Mouse (Mus musculus): Measurements from ENCODE around the gene Pkd2l1. TPM values are rescaled to one million over a fixed set of nuclear protein-coding genes. Genes with fewer than 3 reads are reported as not detected.

Pkd2l1 gene
- polyA plus RNA-seq, 1 experiment from 2014 or later = not detected

DNA sequence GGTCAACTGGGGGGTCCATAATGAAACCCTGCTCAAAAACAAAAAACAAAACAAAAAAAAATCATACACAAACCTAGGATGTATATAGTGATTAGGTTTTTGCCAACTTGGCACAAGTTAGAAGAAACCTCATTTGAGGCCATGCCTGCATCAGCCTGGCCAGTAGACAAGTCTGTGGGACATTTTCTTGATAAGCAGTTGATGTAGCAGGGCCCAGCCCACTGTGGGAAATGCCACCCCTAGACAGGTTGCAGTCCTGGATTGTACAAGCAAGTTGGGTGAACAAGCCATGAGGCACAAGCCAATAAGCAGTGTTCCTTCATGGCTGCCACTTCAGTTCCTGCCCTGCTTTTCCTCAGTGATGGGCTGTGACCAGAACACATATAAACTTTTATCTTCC, 91.4 kb downstream of the Pkd2l1 start:
- H3K4me1 ChIP-seq (replicated peaks; ENCODE audit: control insufficient read depth, insufficient read depth) = no peaks in the 10 kb centered on the region
- H3K4me3 ChIP-seq (ENCODE audit: low read depth, low read length) = no peak overlapping the region
- DNase-seq (ENCODE audit: low spot score) (no peak), ATAC-seq (ENCODE audit: low FRiP score, low TSS enrichment) (no peak)
- H3K27ac ChIP-seq (replicated peaks) = no peak overlapping the region
- no peak overlapping the region for H3K4me2 ChIP-seq (replicated peaks; ENCODE audit: low read depth)
- H3K9me3 ChIP-seq (ENCODE audit: control insufficient read depth, low read length) = no peaks in the 10 kb centered on the region
- H3K36me3 ChIP-seq (ENCODE audit: control insufficient read depth, insufficient read depth, low read length) = peaks cover 13% of the 10 kb centered on the region
- H3K27me3 ChIP-seq (ENCODE audit: control insufficient read depth, insufficient read depth, low read length) = no peaks in the 10 kb centered on the region
- no peak overlapping the region for H3K9ac ChIP-seq (ENCODE audit: low read length)
- TF ChIP-seq CTCF (IDR thresholded peaks at IDR 0.05; ENCODE audit: low read depth) (no peak), EP300 (optimal IDR thresholded peaks at IDR 0.05) (no peak)

Other genes with a start within 250 kb of the Pkd2l1 start
- 45.3 and 47.4 TPM in 2 replicates for gene Cpn1, start 205.9 kb downstream of the Pkd2l1 start, polyA plus RNA-seq (2015; fragmentation: Nextera tagmentation; extraction: Ambion mirVana)
- gene Cyp2c23, start 163.2 kb downstream of the Pkd2l1 start, polyA plus RNA-seq (2015; fragmentation: Nextera tagmentation; extraction: Ambion mirVana) = 5.5 and 5.6 TPM in 2 replicates
- gene Erlin1, start 122.7 kb downstream of the Pkd2l1 start, polyA plus RNA-seq (2015; fragmentation: Nextera tagmentation; extraction: Ambion mirVana) = 36.6 and 40.1 TPM in 2 replicates
- gene Chuk, start 85.0 kb downstream of the Pkd2l1 start, polyA plus RNA-seq (2015; fragmentation: Nextera tagmentation; extraction: Ambion mirVana) = 21.3 and 23.7 TPM in 2 replicates
- 13.0 and 13.6 TPM in 2 replicates for gene Cwf19l1, start 56.6 kb downstream of the Pkd2l1 start, polyA plus RNA-seq (2015; fragmentation: Nextera tagmentation; extraction: Ambion mirVana)
- gene Bloc1s2, start 46.0 kb downstream of the Pkd2l1 start, polyA plus RNA-seq (2015; fragmentation: Nextera tagmentation; extraction: Ambion mirVana) = 54.3 and 60.3 TPM in 2 replicates
- gene Scd3, start 10.8 kb upstream of the Pkd2l1 start, polyA plus RNA-seq (2015; fragmentation: Nextera tagmentation; extraction: Ambion mirVana) = 0.05 and 0.10 TPM in 2 replicates
- gene Scd2, start 101.2 kb upstream of the Pkd2l1 start, polyA plus RNA-seq (2015; fragmentation: Nextera tagmentation; extraction: Ambion mirVana) = 29.5 and 34.0 TPM in 2 replicates
- gene Scd4, start 140.7 kb upstream of the Pkd2l1 start, polyA plus RNA-seq (2015; fragmentation: Nextera tagmentation; extraction: Ambion mirVana) = 0.08 TPM in 1 of 2 replicates, not detected in the other
- 1.3 and 1.7 TPM in 2 replicates for gene Scd1, start 215.4 kb upstream of the Pkd2l1 start, polyA plus RNA-seq (2015; fragmentation: Nextera tagmentation; extraction: Ambion mirVana)

Measured in stomach, postnatal 0 days (tissue).